Mouse (Mus musculus): Measurements from ENCODE around the gene Tbx19. TPM values are rescaled to one million over a fixed set of nuclear protein-coding genes. Genes with fewer than 3 reads are reported as not detected.

Gene Tbx19
- total and polyA plus RNA-seq, 3 experiments: 0.04 to 0.66 (median 0.44) TPM

Other genes starting within 250 kb of the Tbx19 start
- 0.68 and 1.6 TPM in 2 replicates for gene Xcl1, start 225.2 kb downstream of the Tbx19 start, total RNA-seq (2012; rRNA removed)
- gene Xcl1, start 225.2 kb downstream of the Tbx19 start, total RNA-seq (2014; rRNA removed): 1.5 TPM in 1 of 2 replicates, not detected in the other
- gene Xcl1, start 225.2 kb downstream of the Tbx19 start, polyA plus RNA-seq (2012; ENCODE audit: insufficient read length, low read depth): 0.46 TPM in 1 of 2 replicates, not detected in the other
- 16.8 and 27.2 TPM in 2 replicates for gene Sft2d2, start 33.7 kb upstream of the Tbx19 start, total RNA-seq (2012; rRNA removed)
- gene Sft2d2, start 33.7 kb upstream of the Tbx19 start, total RNA-seq (2014; rRNA removed): 25.2 and 26.0 TPM in 2 replicates
- gene Sft2d2, start 33.7 kb upstream of the Tbx19 start, polyA plus RNA-seq (2012; ENCODE audit: insufficient read length, low read depth): 30.0 and 31.6 TPM in 2 replicates
- gene Tiprl, start 76.2 kb upstream of the Tbx19 start, total RNA-seq (2012; rRNA removed): 34.0 and 36.1 TPM in 2 replicates
- 82.2 and 83.2 TPM in 2 replicates for gene Tiprl, start 76.2 kb upstream of the Tbx19 start, total RNA-seq (2014; rRNA removed)
- gene Tiprl, start 76.2 kb upstream of the Tbx19 start, polyA plus RNA-seq (2012; ENCODE audit: insufficient read length, low read depth): 45.7 and 55.1 TPM in 2 replicates
- 0.08 and 0.17 TPM in 2 replicates for gene Gpr161, start 135.0 kb upstream of the Tbx19 start, total RNA-seq (2012; rRNA removed)
- 0.09 TPM in 1 of 2 replicates, not detected in the other for gene Gpr161, start 135.0 kb upstream of the Tbx19 start, total RNA-seq (2014; rRNA removed)
- 0.11 and 0.23 TPM in 2 replicates for gene Gpr161, start 135.0 kb upstream of the Tbx19 start, polyA plus RNA-seq (2012; ENCODE audit: insufficient read length, low read depth)